Mouse (Mus musculus): Measurements from ENCODE around the gene Gstm6. TPM values are rescaled to one million over a fixed set of nuclear protein-coding genes. Genes with fewer than 3 reads are reported as not detected.
"Not testable (repeated sequence)": the region's sequence is repeated elsewhere in the genome, so short reads cannot be mapped to it uniquely, and the experiment has no call there.

The Gstm6 gene
- 3.3 and 5.9 TPM in 2 replicates for total RNA-seq (2021)
- long read RNA-seq, experiment 1, partial matches to known transcripts = 4 of 5 reads
- long read RNA-seq, experiment 1, other reads (novel, unspliced or antisense) = 0 of 5 reads
- long read RNA-seq, experiment 2, partial matches to known transcripts = 0 of 6 reads
- long read RNA-seq, experiment 2, other reads (novel, unspliced or antisense) = 2 of 6 reads

DNA sequence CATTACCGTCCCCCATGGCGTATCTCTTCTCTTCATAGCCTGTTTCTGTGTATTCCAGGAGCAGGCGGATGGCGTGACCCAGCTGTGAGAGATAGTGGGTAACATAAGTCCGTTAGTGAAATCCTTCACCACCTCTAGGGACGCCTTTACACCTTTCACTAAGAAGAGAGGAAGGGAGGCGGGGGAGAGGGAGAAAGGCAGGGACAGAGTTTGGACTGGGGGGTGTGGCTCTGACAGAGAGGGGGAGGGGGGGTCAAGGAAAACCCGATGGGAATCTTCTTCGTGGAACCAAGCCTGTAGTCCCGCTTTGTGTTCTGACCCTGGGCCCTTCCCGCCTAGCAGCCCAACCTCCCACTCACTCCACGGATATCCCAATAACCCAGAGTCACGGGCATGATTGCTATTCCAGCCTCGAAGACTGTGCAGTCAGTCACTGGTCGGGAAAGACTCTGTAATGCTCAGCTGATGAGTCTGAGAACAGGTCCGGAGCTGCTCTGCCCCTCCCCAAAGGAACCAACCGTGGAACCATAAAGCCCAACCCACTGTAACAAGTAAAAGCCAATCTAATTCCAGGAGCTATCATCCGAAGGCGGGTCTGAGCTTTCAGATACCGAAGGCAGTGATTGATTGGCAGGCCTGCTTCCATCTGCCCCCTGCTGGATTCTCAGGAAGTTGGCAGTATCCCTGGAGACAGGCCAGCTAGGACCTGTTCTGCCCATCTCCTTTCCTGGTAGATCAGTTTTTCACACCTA is at the start of gene Gstm6:
Gene Gstm6, minus strand, starts transcription at position 511 of the 752 bp plus-strand sequence.
- DNase-seq = peak; percentile 53

DNA sequence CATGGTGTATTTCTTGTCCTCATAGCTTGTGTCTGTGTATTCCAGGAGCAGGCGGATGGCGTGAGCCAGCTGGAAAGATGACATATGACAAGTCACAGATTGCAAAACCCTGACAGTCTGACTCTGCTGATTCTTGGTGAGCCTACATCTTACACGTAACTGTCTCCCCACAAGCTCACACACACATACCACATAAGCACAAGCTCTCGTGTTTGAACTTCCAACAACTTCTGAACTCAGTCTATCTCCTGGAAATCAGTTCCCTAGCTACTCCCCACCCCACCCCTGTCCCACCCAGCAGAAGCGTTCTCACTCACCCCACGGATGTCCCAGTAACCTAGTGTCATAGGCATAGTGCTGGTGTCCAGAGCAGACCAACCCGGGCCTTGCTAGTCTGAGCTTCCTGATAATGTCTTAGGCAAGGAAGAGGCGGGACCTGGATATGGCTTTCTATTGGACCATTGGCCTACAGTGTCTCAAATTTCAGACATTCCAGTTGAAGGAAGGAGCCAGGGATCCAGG is 42.6 kb upstream of the Gstm6 start, which contains the start of gene Gstm2:
Gene Gstm2, minus strand, starts transcription at position 413 of the 522 bp plus-strand sequence.
- DNase-seq = peak; percentile 78

DNA sequence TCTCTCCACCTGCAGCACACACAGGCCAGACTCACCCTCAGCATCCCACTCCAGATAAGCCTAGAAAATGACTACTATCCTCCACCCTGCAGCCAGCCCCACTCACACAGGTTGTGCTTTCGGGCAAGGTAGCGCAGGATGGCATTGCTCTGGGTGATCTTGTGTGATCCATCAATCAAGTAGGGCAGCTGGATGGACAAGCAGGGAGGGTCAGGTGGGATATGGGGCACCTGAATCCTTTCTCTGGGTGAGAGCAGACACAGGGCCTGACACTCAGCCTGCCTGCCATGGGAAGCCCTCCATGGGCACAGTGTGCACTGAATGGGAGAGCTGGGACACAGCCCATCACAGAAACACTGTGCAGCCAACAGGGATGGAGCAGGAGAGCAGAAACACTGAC is 41.6 kb upstream of the Gstm6 start:
- DNase-seq = not testable (repeated sequence)

DNA sequence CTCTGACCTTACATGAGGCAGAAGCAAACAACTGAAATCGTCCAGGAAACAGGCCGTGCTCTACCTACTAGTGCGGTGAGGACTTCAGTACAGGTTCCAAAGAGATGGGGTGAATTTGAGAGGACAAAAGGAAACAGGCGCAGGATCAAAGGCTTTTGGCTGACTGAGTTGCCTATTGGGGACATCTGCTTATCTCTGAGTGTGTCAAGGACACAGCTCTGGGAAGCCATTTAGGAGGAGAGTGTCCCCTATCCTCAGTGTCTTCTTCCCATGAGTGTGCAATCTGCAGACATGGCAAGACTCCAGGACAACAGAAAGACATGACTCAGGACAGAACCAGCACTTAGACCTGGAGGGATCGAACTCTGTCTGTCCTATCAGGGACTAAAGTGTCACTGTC is 40.9 kb upstream of the Gstm6 start:
- DNase-seq = peak; percentile 26

DNA sequence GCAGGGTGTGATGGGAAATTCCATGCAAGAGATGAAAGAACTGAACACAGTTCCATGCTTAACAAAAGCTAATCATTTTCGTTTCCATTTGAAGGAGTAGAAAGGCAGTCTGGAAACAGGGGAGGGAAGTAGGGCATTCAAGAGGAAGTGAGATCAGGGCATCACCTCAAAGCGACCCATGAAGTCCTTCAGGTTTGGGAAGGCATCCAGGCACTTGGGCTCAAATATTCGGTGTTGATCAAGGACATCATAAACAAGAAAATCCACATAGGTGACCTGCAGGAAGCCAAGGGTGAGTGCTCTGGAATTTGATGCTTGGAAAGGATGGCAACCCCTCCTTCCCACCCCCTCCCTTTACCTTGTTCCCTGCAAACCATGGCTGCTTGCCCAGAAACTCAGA is 40.2 kb upstream of the Gstm6 start:
- no peak for DNase-seq

DNA sequence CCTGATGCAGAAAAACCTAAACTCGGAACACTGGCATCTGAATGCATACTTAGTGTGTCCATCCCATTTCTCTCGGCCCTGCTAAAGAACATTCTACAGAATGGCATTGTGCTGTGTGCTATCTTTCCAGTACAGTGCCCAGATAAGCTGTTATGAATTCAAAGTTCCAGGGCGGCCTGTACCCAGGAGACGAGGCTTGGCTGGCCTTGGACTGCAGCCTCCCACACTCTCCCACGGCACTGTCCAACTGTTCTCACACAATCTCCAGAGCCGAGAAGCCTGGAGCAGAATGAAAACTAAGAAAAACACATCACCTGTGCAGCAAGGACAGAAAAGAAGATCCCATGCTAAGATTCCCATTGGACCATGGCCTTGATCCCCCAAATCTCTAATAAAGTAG is 39.2 kb upstream of the Gstm6 start:
- peak; percentile 42 for DNase-seq

DNA sequence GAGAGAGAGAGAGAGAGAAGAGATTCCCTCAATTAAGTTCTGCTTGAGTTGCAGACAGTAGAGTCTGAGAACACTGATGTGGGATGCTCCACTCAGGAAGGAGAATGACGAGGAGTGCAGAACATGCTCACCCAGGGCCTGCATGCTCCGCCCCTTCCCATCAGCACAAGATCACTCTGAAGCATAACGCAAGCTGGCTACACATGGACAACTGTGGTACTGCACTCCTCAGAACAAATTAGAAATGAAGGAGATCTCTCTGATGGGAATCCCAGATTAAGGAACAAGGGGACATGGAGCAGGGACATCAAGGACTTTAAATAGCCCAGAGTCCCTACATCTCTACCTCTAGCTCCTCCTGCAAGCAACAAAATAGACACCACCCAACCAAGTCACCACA is 37.7 kb upstream of the Gstm6 start:
- DNase-seq = no peak

DNA sequence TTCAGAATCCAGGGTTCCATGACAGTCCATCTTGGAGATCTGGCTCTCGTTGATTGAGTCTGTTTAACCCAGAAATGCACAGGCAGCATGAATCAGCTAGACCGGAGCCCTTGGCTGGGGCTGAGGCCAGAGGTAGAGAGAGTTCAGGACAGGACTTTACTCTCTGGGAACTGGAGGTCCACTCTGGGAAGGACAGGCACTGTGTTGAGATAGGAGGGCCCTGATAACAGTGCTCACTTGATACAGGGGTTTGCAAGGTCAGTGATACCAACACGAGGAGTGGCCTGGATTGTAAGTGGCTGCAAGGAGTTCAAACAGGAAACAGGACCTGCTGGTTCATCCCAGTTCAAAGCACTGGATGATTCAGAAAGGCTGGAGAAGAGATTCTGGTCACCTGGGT is 34.1 kb upstream of the Gstm6 start:
- no peak for DNase-seq

DNA sequence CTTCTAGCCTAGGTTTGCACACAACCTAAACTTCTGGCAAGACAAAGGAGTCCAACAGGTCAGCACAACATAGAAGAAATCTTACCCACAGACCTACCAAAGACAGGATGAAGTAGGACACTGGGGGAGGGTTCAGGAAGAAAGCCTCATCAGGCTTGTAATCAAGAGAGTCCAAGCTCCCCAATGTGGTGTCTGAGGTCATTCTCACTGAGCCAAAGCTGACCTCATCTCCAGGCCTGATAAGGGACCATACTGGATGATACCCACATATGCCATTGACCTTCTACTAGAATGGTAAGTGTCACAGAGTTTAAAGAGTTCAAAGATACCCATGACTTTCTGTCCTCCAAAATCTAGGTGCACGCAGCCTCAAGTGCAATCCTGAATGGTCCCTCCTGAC is 30.7 kb upstream of the Gstm6 start:
- DNase-seq = no peak

DNA sequence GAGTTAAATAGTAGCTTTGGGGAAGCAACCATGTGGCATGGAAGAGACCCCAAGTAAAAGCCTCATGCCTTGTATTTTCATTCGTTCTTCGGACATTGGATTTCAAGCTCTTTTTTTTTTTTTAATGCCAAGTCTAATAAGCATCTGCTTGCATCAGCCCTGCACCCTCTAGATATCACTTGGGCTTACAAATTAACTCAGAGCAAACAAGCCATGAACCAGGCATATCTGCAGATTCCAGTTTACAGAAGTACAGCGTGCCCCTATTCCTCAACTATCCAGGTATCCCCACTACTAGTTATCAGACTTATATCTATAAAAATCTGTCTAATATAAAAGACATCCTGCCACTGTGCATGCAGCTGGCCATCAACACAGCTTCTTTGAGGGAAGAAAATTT is 28.5 kb upstream of the Gstm6 start:
- DNase-seq = no peak

DNA sequence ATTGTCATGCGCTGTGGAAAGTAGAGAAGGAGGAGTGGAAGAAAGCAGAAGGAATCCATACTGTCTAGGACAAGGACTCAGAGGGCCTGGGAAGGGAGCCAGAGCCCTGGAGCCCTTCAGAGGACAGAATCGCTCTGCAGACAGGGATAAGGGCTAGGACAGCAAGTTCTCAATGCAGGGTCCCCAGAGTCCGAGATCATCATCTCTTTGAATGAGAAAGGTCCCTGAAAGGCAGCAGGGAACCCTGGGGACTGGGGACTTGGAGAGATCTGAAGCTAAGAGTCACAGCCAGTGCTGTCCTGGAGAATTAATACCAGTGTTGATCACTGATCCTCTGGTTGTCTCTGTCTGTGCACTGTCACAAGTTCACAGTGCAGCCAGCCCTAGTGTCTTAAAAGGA is 27.6 kb upstream of the Gstm6 start:
- not testable (repeated sequence) for DNase-seq

DNA sequence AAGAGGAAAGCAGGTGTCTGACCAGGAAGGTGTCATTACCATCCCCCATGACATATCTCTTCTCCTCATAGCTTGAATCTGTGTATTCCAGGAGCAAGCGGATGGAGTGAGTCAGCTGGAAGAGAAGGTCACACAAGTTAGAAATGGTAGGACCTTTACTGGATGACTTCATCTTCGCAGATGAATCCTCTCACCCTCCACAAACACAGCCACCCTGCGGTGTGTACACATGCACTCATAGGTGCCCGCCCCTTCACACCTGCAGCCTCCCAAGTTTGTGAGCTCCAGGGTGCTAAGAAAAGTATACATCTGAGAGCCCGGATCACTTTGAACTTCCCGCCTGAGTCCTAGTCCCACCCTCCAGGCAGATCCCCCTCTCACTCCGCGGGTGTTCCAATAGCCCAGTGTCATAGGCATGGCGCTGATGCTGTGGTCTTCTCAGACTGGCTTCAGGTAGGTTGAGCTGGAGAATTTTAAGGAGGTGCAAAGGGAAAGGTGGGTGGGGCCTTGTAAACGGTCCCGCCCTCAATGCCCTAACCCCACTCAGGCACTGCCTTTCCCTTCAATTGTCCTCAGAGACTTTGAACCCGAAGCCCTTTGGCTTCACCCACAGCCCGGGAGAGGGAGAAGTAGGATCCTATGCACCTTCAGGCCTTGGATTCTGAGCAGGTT is 25.3 kb upstream of the Gstm6 start, which contains the start of gene Gstm3:
Gene Gstm3, minus strand, starts transcription at position 560 of the 672 bp plus-strand sequence.
- peak; percentile 32 for DNase-seq

DNA sequence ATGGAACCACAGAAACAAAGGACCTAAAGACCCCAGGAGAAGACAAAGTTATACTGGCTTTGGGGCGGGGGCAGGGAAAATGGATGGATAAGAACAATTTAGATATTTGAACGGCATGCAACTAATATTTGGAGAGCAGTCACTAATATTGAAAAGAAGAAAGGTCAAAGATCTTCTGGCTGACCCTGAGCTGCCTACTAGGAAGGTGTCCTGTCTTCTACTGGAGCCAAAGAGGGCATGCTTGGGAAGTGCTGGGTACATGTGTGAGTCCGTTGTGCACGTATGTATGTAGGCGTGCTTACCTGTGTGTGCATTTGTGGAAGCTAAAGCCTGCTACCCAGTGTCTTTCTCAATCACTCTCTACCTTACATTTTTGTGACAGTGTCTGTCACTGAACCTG is 23.1 kb upstream of the Gstm6 start:
- DNase-seq = no peak

DNA sequence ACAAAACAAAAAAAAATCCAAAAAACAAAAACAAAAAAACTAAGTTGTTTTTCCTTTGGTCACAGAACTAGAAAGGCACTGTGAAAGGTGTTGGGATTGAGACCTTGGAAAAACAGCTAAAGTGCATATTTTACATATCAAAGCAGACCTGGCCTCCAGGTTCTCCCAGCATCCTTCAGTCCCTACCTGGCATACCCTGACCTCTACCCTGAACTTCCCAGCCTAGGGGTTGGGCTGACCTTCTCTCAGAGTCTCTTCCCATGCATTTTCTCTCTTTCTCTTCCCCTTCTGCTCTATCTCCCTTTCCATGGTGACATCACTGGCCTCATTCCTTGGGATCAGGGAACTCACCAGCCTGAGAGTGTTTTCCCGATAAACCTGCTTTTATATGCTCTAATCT is 22.0 kb upstream of the Gstm6 start:
- DNase-seq = no peak

DNA sequence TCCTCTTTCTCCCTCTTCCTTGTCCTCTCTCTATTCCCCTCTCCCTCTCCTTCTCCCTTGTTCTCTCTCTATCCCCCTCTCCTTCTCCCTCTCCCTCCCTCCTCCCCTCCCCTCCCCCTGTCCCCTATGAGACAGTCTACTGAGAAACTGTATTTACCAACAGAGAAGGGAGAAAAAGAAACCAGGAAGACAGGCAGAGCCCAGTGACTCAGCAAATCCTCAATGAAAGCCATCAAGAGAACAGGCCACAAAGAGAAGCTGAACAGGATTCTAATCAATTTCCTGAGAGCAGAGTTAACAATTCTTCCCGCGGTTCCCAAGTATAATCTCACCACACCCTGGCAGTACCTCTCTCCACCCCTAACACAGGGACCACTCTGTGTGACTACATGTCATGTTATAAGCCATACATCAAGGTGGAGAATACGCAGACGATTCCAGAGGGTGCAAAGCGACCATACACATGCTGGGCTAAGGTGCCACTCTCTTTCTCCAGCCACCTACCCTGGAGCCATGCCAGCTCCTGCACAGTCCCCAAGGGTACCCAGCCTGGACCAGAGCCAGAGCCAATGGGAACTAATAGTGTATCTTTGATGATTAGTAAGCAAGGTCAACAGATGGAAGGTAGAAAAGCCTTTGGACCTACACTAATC is 21.2 kb upstream of the Gstm6 start:
- DNase-seq = peak; percentile 15

DNA sequence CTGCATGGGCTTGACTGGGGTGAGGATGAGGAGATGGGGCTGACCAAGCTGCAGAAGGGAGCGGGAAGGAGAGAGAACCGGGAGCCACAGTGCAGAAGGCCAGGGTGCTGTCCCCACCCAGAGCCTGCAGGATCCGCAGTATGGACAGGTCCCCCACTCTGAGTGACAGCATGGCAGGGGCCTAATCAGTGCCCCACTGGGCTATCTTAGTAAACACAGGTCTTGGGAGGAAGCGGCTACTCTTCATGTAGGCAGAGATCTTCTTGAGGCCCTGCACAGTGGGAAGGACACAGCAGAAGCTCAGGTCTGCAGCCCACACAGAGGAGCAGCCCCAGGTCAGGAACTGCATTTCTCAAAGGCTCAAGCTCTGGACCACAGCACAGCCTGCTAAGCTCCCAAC is 20.5 kb upstream of the Gstm6 start:
- no peak for DNase-seq

DNA sequence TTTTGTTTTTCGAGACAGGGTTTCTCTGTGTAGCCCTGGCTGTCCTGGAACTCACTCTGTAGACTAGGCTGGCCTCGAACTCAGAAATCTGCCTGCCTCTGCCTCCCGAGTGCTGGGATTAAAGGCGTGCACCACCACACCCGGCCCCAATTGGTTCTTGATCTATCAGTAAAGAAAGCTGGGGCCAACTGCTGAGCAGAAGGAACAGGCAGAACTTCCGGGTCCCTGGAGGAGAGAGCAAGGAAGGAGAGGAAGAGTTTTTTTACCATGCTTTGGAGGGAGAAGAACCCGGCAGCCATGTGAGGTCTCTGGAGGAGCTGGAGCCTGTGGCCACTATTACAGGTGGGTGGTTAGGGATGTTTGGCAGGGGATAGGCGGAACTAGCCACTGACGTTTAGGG is 11.7 kb upstream of the Gstm6 start:
- not testable (repeated sequence) for DNase-seq

DNA sequence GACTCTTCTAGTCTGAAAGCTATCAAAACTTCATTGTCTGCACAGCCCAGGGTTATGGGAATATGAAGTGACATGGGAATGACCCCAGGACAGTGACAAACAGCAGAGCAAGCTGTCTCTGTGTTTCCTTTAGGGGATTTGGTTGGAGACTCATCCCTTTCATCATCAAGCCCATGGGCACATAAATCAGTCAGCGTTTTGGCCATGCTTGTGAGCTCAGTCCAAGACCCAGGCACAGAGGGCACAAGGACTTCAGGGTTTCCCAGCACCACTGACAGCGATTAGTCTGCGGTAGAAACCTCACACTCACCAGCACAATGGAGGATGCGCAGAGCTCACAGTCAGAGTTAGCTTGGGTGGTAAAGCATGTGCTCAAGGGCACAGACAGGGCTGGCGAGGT is 10.4 kb upstream of the Gstm6 start:
- DNase-seq = peak; percentile 64

DNA sequence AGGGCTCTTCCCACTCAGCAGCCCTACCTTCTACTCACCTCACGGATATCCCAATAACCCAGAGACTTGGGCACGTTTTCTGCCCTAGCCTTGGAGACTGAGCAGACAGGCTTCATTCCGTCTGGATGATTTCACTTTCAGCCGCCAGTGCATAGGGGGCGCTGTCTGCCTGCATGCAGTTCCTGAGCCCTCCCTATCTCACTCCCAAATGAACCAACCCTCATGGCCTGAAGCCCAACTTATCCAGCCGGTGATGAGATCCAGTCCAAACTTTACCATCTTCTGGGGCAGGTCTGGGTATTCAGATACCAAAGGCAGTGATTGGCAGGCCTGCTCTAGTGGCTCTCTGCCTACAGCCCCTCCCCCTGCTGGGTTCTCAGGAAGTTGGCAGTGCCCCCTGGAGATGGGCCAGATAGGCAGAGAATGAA is 9.8 kb upstream of the Gstm6 start:
- DNase-seq = peak; percentile 93

DNA sequence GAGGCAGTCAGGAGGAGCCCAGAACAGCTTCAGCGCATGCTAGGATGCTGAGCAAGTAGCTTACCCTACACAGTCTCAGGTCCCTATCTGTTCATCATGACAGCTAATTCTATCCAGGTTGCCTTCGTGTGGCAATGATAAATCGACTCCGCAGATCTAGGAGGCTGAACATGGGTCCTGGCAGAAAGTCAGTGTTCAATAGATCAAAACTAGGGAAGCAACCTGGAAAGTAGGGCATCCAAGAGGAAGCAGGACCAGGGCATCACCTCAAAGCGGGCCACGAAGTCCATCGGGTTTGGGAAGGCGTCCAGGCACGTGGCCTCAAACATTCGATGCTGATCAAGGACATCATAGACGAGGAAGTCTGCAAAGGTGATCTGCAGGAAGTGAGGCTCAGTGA is 7.0 kb upstream of the Gstm6 start:
- no peak for DNase-seq

DNA sequence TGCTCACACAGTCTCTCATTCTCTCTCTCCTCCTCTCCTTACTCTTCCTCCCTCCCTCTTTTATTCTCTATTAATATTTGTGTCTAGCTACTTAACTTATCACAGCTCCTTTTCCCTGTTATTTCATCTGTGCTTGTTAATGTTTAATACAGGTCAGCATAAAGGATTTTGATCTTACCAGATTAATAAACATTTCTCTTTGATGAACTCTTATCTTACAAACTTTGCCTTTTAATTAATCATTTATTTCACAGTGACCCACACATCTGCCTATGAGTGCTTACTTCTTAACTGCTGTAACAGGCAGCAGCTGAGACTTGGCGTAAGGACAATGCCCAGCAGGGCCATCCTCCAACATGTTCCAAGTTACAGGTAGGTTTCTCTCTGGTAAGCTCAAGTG is 5.9 kb upstream of the Gstm6 start:
- not testable (repeated sequence) for DNase-seq

DNA sequence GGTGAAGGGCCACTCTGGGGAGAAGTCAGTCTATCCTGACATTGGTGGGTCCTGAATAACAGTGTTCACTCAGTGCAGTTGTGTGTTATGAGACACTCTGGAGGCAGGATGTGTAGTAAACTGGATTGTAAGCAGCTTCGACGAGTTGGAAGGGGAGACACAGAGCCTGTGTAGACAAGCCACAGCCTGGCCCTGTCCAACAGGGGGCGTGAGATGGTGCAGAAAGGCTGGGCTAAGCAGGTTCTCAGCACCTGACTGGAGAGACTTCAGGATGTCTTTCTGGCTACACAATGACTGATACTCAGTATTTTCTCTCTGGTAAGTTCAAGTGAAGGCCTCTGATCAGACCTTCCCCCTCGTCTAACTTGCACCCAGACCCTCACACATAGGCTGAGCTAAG is 2.2 kb upstream of the Gstm6 start:
- DNase-seq = no peak

DNA sequence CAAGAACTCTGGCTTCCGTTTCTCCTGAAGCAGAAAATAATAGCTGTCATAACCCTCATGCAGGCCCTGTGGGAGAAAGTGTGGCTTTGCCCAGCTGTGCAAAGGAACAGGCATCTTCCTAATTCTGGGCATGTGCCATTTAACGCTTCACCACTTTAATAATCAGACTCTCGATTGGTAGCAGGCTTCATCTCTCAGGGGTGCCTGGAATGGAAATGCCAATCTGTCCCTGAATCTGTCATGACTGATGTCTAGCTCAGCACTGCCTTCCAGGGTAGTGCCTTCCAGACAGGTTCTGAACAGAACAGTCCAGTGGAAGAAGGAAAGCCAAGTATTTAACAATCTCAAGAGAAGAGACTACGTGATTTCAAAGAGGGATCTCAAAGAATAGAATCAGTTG is 2.3 kb downstream of the Gstm6 start:
- DNase-seq = no peak
